Mouse (Mus musculus) layer of hippocampus, postnatal 14 days (tissue): ENCODE results near the gene Cox8b. TPM values are rescaled to one million over a fixed set of nuclear protein-coding genes. Genes with fewer than 3 reads are reported as not detected.

Experiments used
- DNase-seq, 2 experiments: peaks; one replicate each; pipeline ENCODE4 v3.0.0; 2021 to 2022; ENCODE audit warnings: low spot score in 2 of 2, mixed read lengths in 1 of 2
- long read RNA-seq, 2 experiments: library from polyadenylated mRNA; stranded (forward); transcript quantifications; one replicate each; pipeline ENCODE4 v2.0.0; 2021
- total RNA-seq, 2 experiments: library from RNA; stranded (reverse); gene quantifications; 2 replicates each; pipeline ENCODE4 v1.2.3; 2021

The Cox8b gene
- total RNA-seq, result 1 to 10 TPM; 1.4 to 1.5 TPM
- long read RNA-seq, experiment 1, result 0 reads
- long read RNA-seq, experiment 2, partial matches to known transcripts, result 0 of 1 reads
- long read RNA-seq, experiment 2, other reads (novel, unspliced or antisense), result 0 of 1 reads

- DNase-seq, result no peak
Measured at GRCm38 (mm10) chr7:140900220-140900619, at the start of gene Cox8b. Gene Cox8b, minus strand, starts transcription at chr7:140900446.

- DNase-seq, result no peak
Measured at GRCm38 (mm10) chr7:140949255-140949654, 49.0 kb upstream of the Cox8b start.

- no peak for DNase-seq
Measured at GRCm38 (mm10) chr7:140948161-140948560, 47.9 kb upstream of the Cox8b start.

GRCm38 (mm10) chr7:140946980-140947379 is 46.7 kb upstream of the Cox8b start:
- DNase-seq, result no peak

- DNase-seq, result no peak
Measured at GRCm38 (mm10) chr7:140946311-140946710, 46.1 kb upstream of the Cox8b start.

GRCm38 (mm10) chr7:140945247-140945646 is 45.0 kb upstream of the Cox8b start:
- no peak for DNase-seq

GRCm38 (mm10) chr7:140944236-140944635 is 44.0 kb upstream of the Cox8b start:
- no peak for DNase-seq

- DNase-seq, result no peak
Measured at GRCm38 (mm10) chr7:140943356-140943755, 43.1 kb upstream of the Cox8b start.

- no peak for DNase-seq
Measured at GRCm38 (mm10) chr7:140942811-140943210, 42.6 kb upstream of the Cox8b start.

GRCm38 (mm10) chr7:140942341-140942740 is 42.1 kb upstream of the Cox8b start:
- DNase-seq, result no peak

- DNase-seq, result peak; percentile 47 to 49
Measured at GRCm38 (mm10) chr7:140941222-140942051, 41.2 kb upstream of the Cox8b start, which contains the start of gene Pgghg. Gene Pgghg, plus strand, starts transcription at chr7:140941391.

GRCm38 (mm10) chr7:140939669-140940171 is 39.5 kb upstream of the Cox8b start:
- DNase-seq, result no peak

GRCm38 (mm10) chr7:140938896-140939295 is 38.6 kb upstream of the Cox8b start:
- no peak for DNase-seq

- no peak for DNase-seq
Measured at GRCm38 (mm10) chr7:140938436-140938835, 38.2 kb upstream of the Cox8b start.

GRCm38 (mm10) chr7:140927181-140927580 is 26.9 kb upstream of the Cox8b start:
- no peak for DNase-seq

- no peak for DNase-seq
Measured at GRCm38 (mm10) chr7:140923070-140923775, 23.0 kb upstream of the Cox8b start.

- DNase-seq, result peak in 1 of 2 experiments; percentile 28
Measured at GRCm38 (mm10) chr7:140922398-140923069, 22.3 kb upstream of the Cox8b start.

- DNase-seq, result no peak
Measured at GRCm38 (mm10) chr7:140921225-140921975, 21.2 kb upstream of the Cox8b start.

- no peak for DNase-seq
Measured at GRCm38 (mm10) chr7:140920418-140921029, 20.3 kb upstream of the Cox8b start, which contains the start of gene Nlrp6. Gene Nlrp6, plus strand, starts transcription at chr7:140920902.

GRCm38 (mm10) chr7:140919911-140920310 is 19.7 kb upstream of the Cox8b start:
- no peak for DNase-seq
